Mouse (Mus musculus): ENCODE results near the gene Mical2.
A peak's percentile ranks its signal among the peaks of the same experiment; 100 is the strongest.

Mical2 gene

DNA sequence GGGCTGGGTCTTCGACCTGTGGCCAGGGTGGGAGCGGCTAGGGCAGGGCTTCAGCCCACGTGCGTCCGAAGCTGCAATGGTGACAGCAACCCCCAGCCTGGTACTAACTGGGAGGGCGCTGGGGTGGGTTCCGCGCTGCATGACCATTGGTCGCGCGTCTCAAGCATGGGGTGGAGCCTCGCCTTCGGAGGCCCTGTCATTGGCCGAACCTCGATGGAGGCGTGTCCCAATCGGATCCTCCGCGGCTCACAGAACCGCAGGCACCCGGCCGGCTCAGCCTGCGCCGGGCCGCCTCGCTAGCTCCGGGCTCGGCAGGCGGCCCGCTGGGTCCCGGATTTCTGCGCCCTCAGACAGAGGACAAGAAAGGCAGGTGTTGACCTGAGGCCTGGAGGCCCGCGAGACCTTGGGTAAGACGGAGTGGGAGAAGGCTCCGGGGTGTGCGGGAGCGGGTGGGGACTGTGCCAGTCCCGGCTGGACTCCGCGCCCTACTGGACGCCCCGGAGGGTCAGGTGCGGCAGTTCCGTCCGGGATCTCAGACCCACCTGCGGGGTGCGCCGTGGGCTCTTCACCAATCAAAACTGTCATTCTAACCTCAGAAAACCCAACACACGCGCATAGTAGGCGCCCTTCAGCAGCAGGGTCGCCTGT, at the start of gene Mical2:
Gene Mical2, plus strand, starts transcription at position 242 of the 648 bp plus-strand sequence.
- peak; percentile 87 for DNase-seq (ENCODE audit: low read depth, low spot score)

- no peak for DNase-seq (ENCODE audit: low read depth, low spot score)
Observed at GRCm38 (mm10) chr7:112176627-112177026, 49.0 kb upstream of the Mical2 start.

GRCm38 (mm10) chr7:112180235-112180705, 45.4 kb upstream of the Mical2 start:
- peak; percentile 91 for DNase-seq (ENCODE audit: low read depth, low spot score)

GRCm38 (mm10) chr7:112183258-112183841, 42.3 kb upstream of the Mical2 start:
- DNase-seq (ENCODE audit: low read depth, low spot score), result peak; percentile 91

- peak; percentile 42 for DNase-seq (ENCODE audit: low read depth, low spot score)
Observed at GRCm38 (mm10) chr7:112184519-112185225, 41.0 kb upstream of the Mical2 start.

DNA sequence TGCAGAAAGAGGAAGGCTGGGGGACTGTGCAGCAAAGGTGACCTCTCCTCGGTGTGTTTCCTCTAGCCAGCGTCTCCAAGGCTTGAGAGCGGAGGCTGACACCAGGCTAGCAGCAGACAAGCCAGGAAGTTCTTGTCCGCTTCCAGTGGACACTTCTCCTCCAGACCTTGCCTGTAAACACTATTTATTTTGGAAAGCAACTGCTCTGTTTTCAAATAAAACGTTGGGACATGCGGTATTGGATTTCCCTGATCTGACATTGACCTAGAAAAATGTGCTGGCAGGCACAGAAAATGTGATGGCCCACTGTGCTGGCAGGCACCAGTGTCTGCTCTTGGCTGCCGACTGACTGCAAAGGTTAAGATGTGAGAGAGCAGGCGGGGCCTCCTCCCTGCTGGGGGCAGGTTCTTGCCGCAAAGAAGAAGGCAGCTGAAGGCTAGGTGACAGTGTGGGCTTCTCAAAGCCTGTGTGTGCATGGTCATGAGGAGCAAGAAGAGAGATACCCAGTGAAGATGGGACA, 40.4 kb upstream of the Mical2 start:
- no peak for DNase-seq (ENCODE audit: low read depth, low spot score)

DNA sequence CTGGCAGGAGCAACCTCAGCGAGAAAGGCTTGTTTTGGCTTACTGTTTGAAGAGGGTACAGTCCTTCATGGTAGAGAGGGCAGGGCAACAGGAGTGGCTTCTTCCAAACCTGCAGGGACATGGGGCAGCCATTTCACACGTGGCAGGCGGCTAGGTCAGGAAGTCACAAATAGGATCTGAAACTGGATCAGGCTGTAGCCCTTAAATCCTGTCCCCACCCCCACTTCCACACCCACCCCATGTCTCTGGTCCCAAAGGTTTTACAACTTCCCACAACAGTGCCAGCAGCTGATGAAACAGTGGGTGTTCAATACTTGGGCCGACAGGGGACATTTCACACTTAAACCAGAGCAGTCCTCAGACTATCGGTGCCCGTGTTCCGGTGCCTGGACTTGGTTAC, 38.8 kb upstream of the Mical2 start:
- DNase-seq (ENCODE audit: low read depth, low spot score), result no peak

DNA sequence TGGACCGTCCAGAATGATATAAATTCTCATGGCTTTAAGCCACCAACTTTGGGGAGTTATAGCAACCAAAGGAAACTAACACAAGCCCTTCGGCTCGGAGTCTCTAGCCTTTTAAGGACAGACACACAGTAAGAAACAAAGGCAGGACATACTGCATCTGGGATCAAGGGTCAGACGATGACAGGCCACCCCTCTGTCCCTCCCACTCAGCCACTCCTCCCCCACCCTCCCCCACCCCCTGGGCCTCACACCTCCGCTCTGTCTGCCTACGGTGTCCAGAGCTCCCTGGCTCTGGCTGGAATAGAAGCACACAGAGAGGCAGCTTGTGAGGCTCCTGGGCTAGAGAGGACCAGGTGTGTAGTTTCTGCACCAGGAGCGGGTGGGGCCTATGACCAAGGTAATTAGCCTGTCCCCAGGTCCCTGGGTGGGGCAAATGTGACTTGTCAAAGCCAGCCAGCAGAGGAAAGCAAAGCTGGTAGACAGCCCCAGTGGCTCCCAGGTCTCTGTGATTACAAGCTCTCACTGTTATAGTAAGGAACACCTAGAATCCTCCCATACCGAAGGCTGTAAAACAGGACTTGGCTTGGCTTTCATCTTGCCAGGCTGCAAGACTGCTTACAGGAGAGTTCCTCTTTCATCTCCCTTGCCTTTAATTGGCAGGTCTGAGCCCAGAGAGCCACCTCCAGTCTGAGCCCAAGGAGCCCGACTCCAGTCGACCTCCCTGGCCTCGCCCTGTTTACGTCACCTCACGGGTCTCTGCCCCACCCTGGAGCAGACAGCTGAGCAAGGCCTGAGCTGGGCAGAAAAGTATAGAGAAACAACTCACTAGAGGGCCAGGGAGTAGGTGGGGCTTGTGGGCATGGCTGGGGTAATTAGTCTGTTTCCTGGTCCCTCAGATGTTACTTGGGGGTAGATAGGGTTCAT, 37.9 kb upstream of the Mical2 start:
- no peak for DNase-seq (ENCODE audit: low read depth, low spot score)

GRCm38 (mm10) chr7:112192237-112192636, 33.4 kb upstream of the Mical2 start:
- no peak for DNase-seq (ENCODE audit: low read depth, low spot score)

GRCm38 (mm10) chr7:112192778-112193177, 32.9 kb upstream of the Mical2 start:
- no peak for DNase-seq (ENCODE audit: low read depth, low spot score)

DNA sequence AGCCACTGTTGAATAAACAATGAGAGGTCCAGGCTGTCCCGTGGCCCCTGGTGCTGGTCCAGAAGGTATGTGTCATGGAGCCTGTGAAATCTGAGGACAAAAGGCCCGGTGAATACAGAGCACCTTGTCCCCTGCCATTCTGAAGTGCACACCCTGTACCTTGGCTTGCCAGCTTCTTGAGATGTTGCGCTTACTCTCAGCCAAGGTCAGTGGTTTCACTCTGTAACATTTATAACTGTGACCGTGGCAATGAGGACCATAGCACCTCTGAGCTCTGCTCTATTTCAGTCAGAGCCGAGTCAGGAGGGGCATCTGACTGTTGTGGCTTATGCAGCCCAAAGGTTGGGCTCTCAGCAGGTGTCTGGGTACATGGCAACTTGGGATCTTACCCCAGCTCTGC, 31.4 kb upstream of the Mical2 start:
- no peak for DNase-seq (ENCODE audit: low read depth, low spot score)

GRCm38 (mm10) chr7:112197461-112197860, 28.2 kb upstream of the Mical2 start:
- DNase-seq (ENCODE audit: low read depth, low spot score), result no peak

DNA sequence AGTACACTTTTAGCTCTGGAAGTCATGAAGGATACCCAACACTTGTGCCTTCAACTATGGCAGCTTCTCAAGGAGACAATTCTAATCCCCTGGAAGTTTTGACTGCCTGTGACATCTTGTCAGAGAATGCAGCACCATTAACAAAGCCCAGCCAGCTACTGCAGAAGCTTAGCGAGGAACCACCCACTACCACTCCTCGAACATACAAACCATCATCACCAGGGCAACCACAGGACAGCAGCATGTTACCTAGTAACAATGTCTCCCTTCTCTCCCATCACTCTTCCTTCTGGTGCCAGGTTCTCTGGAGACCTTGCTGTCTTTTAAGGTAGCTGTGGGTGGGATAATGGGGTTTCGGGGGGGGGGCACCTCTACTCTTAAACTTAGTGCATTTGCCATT, 26.3 kb upstream of the Mical2 start:
- no peak for DNase-seq (ENCODE audit: low read depth, low spot score)

GRCm38 (mm10) chr7:112200761-112201160, 24.9 kb upstream of the Mical2 start:
- DNase-seq (ENCODE audit: low read depth, low spot score), result no peak

DNA sequence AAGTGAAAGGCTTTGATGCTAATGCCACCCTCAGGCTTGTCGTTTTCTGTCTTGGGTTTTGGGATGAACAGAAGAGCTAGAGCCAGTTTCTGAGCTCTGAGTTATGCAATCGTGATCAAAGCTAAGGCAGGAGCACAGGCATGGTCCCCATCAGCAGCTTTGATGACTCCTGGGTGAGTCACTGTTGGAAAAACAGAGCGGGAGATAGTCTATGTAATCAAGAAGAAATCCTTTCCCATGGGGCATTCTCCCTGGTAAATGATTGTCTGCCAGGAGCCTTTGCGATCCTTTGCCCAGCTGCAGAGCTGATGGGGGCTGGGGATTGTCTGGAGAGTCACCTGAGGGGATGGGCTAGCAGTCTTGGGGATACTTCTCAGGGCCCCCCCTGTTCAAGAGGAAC, 23.5 kb upstream of the Mical2 start:
- no peak for DNase-seq (ENCODE audit: low read depth, low spot score)

- DNase-seq (ENCODE audit: low read depth, low spot score), result no peak
Observed at GRCm38 (mm10) chr7:112202843-112203242, 22.8 kb upstream of the Mical2 start.

GRCm38 (mm10) chr7:112203937-112204336, 21.7 kb upstream of the Mical2 start:
- DNase-seq (ENCODE audit: low read depth, low spot score), result no peak

DNA sequence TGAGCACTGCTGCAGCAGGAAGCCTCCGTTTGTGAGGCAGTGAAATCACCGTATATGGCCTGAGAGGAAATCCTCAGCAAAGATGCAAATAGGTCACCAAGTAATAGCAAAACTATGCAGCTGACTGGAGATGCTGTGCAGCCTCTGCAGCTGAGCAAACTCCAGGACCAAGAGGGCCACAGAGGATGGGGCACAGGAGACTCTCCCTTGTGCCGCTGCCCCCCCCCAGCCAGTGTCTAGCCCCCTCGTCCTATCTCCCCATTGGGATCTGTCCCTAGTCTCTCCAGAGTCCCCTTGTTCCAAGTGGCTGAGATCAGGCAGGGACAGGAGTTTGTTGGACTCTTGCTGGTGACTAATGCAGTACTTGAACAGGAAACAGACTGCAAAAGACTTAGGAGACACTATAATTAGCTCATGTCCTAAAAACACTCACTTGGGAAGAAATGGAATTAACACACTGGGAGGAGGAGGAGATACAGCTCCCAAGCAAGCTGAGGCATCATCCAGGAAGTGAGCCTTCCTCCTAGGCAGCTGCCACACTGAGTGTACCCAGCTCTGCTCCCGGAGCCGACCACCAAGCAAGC, 21.2 kb upstream of the Mical2 start:
- DNase-seq (ENCODE audit: low read depth, low spot score), result no peak

DNA sequence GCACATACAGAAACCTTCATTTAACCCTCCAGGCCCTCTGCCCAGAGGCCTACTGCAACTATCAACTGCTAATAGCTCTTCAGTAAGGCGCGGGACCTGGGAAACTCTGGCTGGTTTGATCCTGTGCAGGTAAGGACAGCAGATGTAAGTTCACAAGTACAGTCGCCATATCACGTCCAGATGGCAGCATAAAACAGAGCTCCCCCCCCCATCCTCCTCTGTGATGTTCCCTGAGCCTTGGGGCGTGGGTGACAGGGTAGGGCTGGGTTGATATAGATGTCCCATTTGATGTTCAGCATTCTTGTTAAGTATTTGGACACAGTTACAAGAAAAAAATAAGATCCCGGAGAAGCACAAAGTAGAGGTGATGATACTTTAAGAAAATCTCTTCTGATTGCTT, 20.1 kb upstream of the Mical2 start:
- no peak for DNase-seq (ENCODE audit: low read depth, low spot score)

DNA sequence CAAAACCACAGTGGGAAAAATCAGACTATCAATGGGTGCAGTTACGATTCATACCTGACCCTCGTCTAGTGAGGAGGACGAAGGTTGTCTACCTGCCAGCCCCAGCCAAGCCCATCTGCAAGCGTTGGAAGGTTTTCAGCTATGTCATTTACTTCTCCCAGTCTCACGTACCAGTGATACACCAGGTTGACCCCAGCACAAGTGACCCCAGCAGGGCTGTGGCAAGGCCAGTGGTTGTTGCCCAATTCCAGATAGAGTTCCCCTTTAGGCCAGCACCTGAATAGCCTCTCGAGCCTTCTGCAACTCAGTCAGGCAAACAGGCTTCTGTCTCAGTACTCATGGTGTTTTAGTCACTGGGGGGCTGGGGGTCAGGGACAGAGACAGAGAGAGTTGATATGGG, 17.9 kb upstream of the Mical2 start:
- no peak for DNase-seq (ENCODE audit: low read depth, low spot score)
